Mouse (Mus musculus): Measurements from ENCODE around the gene Upk3bl. TPM values are rescaled to one million over a fixed set of nuclear protein-coding genes. Genes with fewer than 3 reads are reported as not detected.

The Upk3bl gene
- polyA plus RNA-seq, 1 experiment, result 0.11 TPM

GRCm38 (mm10) chr5:136038258-136039214, 15.8 kb upstream of the Upk3bl start, which contains the start of gene Upk3b:
Gene Upk3b (plus strand): TSS chr5:136038496.
- TF ChIP-seq MAX (IDR thresholded peaks at IDR 0.05) (no peak), USF1 (IDR thresholded peaks at IDR 0.05; ENCODE audit: low read depth) (no peak)
- no peak within 1 kb of the TSS for H3ac ChIP-seq (ENCODE audit: control insufficient read depth, insufficient read length, low read depth)
- no peaks in the 10 kb centered on the region for H3K36me3 ChIP-seq (ENCODE audit: control insufficient read depth, insufficient read depth)
- no peaks in the 10 kb centered on the region for H3K27me3 ChIP-seq (ENCODE audit: control insufficient read depth, insufficient read depth, insufficient read length)
- H3K79me2 ChIP-seq (ENCODE audit: control insufficient read depth, insufficient read depth), result no peaks in the 10 kb centered on the region
- no peaks in the 10 kb centered on the region for H3K79me3 ChIP-seq (ENCODE audit: low read depth)
- no peak within 1 kb of the TSS for H3K4me3 ChIP-seq (ENCODE audit: insufficient read depth, poor library complexity, severe bottlenecking)

- H3K4me3 ChIP-seq (ENCODE audit: insufficient read depth, poor library complexity, severe bottlenecking), result no peak overlapping the region
- no peaks in the 10 kb centered on the region for H3K27me3 ChIP-seq (ENCODE audit: control insufficient read depth, insufficient read depth, insufficient read length)
- H3K79me3 ChIP-seq (ENCODE audit: low read depth), result no peaks in the 10 kb centered on the region
- TF ChIP-seq CTCF (IDR thresholded peaks at IDR 0.05; ENCODE audit: control insufficient read depth, insufficient read depth, insufficient read length) (no peak), CEBPB (IDR thresholded peaks at IDR 0.05; ENCODE audit: low read depth) (no peak), MYOD1 (IDR thresholded peaks at IDR 0.05; ENCODE audit: control insufficient read depth, insufficient read length, low read depth) (no peak), FOSL1 (IDR thresholded peaks at IDR 0.05; ENCODE audit: insufficient read depth, low read length, poor library complexity, severe bottlenecking) (no peak), MYOG (IDR thresholded peaks at IDR 0.05; ENCODE audit: control insufficient read depth, extremely low read depth, insufficient read length) (no peak), MAX (IDR thresholded peaks at IDR 0.05) (no peak), USF1 (IDR thresholded peaks at IDR 0.05; ENCODE audit: low read depth) (no peak)
- no peaks in the 10 kb centered on the region for H3K79me2 ChIP-seq (ENCODE audit: control insufficient read depth, insufficient read depth)
- H3ac ChIP-seq (ENCODE audit: control insufficient read depth, insufficient read length, low read depth), result no peak overlapping the region
- no peaks in the 10 kb centered on the region for H3K36me3 ChIP-seq (ENCODE audit: control insufficient read depth, insufficient read depth)
These were observed 14.1 kb upstream of the Upk3bl start for GRCm38 (mm10) chr5:136040210-136040609.

GRCm38 (mm10) chr5:136041260-136041659, 13.0 kb upstream of the Upk3bl start:
- Histone ChIP-seq H3K79me2 (ENCODE audit: control insufficient read depth, insufficient read depth) (no peaks in the 10 kb centered on the region), H3ac (ENCODE audit: control insufficient read depth, insufficient read length, low read depth) (no peak overlapping the region), H3K4me3 (ENCODE audit: insufficient read depth, poor library complexity, severe bottlenecking) (no peak overlapping the region), H3K79me3 (ENCODE audit: low read depth) (no peaks in the 10 kb centered on the region), H3K36me3 (ENCODE audit: control insufficient read depth, insufficient read depth) (no peaks in the 10 kb centered on the region), H3K27me3 (ENCODE audit: control insufficient read depth, insufficient read depth, insufficient read length) (no peaks in the 10 kb centered on the region)
- no peak for TF ChIP-seq MYOD1 (IDR thresholded peaks at IDR 0.05; ENCODE audit: control insufficient read depth, insufficient read length, low read depth)
- TF ChIP-seq FOSL1 (IDR thresholded peaks at IDR 0.05; ENCODE audit: insufficient read depth, low read length, poor library complexity, severe bottlenecking), result no peak
- no peak for TF ChIP-seq USF1 (IDR thresholded peaks at IDR 0.05; ENCODE audit: low read depth)
- TF ChIP-seq MYOG (IDR thresholded peaks at IDR 0.05; ENCODE audit: control insufficient read depth, extremely low read depth, insufficient read length), result no peak
- TF ChIP-seq CTCF (IDR thresholded peaks at IDR 0.05; ENCODE audit: control insufficient read depth, insufficient read depth, insufficient read length), result no peak
- TF ChIP-seq CEBPB (IDR thresholded peaks at IDR 0.05; ENCODE audit: low read depth), result no peak
- no peak for TF ChIP-seq MAX (IDR thresholded peaks at IDR 0.05)

GRCm38 (mm10) chr5:136041666-136042065, 12.6 kb upstream of the Upk3bl start:
- no peak overlapping the region for H3ac ChIP-seq (ENCODE audit: control insufficient read depth, insufficient read length, low read depth)
- H3K79me3 ChIP-seq (ENCODE audit: low read depth), result no peaks in the 10 kb centered on the region
- no peaks in the 10 kb centered on the region for H3K36me3 ChIP-seq (ENCODE audit: control insufficient read depth, insufficient read depth)
- no peak overlapping the region for H3K4me3 ChIP-seq (ENCODE audit: insufficient read depth, poor library complexity, severe bottlenecking)
- no peaks in the 10 kb centered on the region for H3K27me3 ChIP-seq (ENCODE audit: control insufficient read depth, insufficient read depth, insufficient read length)
- no peak for TF ChIP-seq MYOD1 (IDR thresholded peaks at IDR 0.05; ENCODE audit: control insufficient read depth, insufficient read length, low read depth)
- no peak for TF ChIP-seq CEBPB (IDR thresholded peaks at IDR 0.05; ENCODE audit: low read depth)
- no peaks in the 10 kb centered on the region for H3K79me2 ChIP-seq (ENCODE audit: control insufficient read depth, insufficient read depth)

GRCm38 (mm10) chr5:136044865-136045264, 9.4 kb upstream of the Upk3bl start:
- TF ChIP-seq CTCF (IDR thresholded peaks at IDR 0.05; ENCODE audit: control insufficient read depth, insufficient read depth, insufficient read length) (peak; percentile 59), USF1 (IDR thresholded peaks at IDR 0.05; ENCODE audit: low read depth) (no peak)
- H3K27me3 ChIP-seq (ENCODE audit: control insufficient read depth, insufficient read depth, insufficient read length), result no peaks in the 10 kb centered on the region
- no peak overlapping the region for H3ac ChIP-seq (ENCODE audit: control insufficient read depth, insufficient read length, low read depth)
- H3K79me3 ChIP-seq (ENCODE audit: low read depth), result no peaks in the 10 kb centered on the region
- no peak overlapping the region for H3K4me3 ChIP-seq (ENCODE audit: insufficient read depth, poor library complexity, severe bottlenecking)
- H3K36me3 ChIP-seq (ENCODE audit: control insufficient read depth, insufficient read depth), result no peaks in the 10 kb centered on the region
- no peaks in the 10 kb centered on the region for H3K79me2 ChIP-seq (ENCODE audit: control insufficient read depth, insufficient read depth)

GRCm38 (mm10) chr5:136045408-136045807, 8.9 kb upstream of the Upk3bl start:
- Histone ChIP-seq H3ac (ENCODE audit: control insufficient read depth, insufficient read length, low read depth) (no peak overlapping the region), H3K27me3 (ENCODE audit: control insufficient read depth, insufficient read depth, insufficient read length) (no peaks in the 10 kb centered on the region), H3K79me3 (ENCODE audit: low read depth) (no peaks in the 10 kb centered on the region), H3K79me2 (ENCODE audit: control insufficient read depth, insufficient read depth) (no peaks in the 10 kb centered on the region), H3K36me3 (ENCODE audit: control insufficient read depth, insufficient read depth) (no peaks in the 10 kb centered on the region), H3K4me3 (ENCODE audit: insufficient read depth, poor library complexity, severe bottlenecking) (no peak overlapping the region)
- TF ChIP-seq FOSL1 (IDR thresholded peaks at IDR 0.05; ENCODE audit: insufficient read depth, low read length, poor library complexity, severe bottlenecking), result no peak
- TF ChIP-seq MAX (IDR thresholded peaks at IDR 0.05), result no peak
- no peak for TF ChIP-seq MYOG (IDR thresholded peaks at IDR 0.05; ENCODE audit: control insufficient read depth, extremely low read depth, insufficient read length)
- TF ChIP-seq MYOD1 (IDR thresholded peaks at IDR 0.05; ENCODE audit: control insufficient read depth, insufficient read length, low read depth), result no peak
- TF ChIP-seq CTCF (IDR thresholded peaks at IDR 0.05; ENCODE audit: control insufficient read depth, insufficient read depth, insufficient read length), result no peak
- no peak for TF ChIP-seq CEBPB (IDR thresholded peaks at IDR 0.05; ENCODE audit: low read depth)
- no peak for TF ChIP-seq USF1 (IDR thresholded peaks at IDR 0.05; ENCODE audit: low read depth)

Measured in C2C12 (cell line).